Mouse (Mus musculus) adrenal gland, postnatal 14 days (tissue): ENCODE data around the gene Mrpl48. TPM values are rescaled to one million over a fixed set of nuclear protein-coding genes. Genes with fewer than 3 reads are reported as not detected.

Experiments used
- DNase-seq: peaks from one replicate; pipeline ENCODE4 v3.0.0; 2021; ENCODE audit warnings: mixed read lengths
- total RNA-seq: library from RNA; stranded (reverse); gene quantifications from 2 replicates; pipeline ENCODE4 v1.2.3, GENCODE M21; 2021

The Mrpl48 gene
- total RNA-seq, 1 experiment from 2014 or later = 59.8 TPM

- DNase-seq = no peak
These were observed 73.9 kb downstream of the Mrpl48 start for GRCm38 (mm10) chr7:100534216-100534615.

DNA sequence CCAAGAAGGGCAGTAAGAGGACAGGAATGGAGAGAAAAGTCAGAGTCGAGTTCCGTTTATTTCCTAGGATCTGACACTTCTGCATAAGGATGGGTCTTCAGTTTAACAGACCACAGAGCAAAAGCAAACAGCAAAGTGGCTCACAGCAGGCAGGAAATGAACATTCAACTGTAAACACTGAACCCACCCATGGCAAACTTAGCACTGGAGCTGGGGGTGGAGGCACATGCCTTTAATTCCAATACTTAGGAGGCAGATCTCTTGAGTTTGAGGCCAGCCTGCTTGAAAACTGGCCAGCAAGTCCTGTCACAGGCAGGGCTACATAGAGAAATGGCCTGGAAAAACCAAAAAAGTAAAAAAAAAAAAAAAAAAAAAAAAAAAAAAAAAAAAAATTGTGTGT lies 74.6 kb downstream of the Mrpl48 start:
- no peak for DNase-seq

GRCm38 (mm10) chr7:100530766-100531165 lies 77.3 kb downstream of the Mrpl48 start:
- no peak for DNase-seq

GRCm38 (mm10) chr7:100524669-100525068 lies 83.4 kb downstream of the Mrpl48 start:
- DNase-seq = no peak

- DNase-seq = no peak
These were observed 85.9 kb downstream of the Mrpl48 start for GRCm38 (mm10) chr7:100522222-100522621.

- DNase-seq = peak; percentile 93
These were observed 87.3 kb downstream of the Mrpl48 start for GRCm38 (mm10) chr7:100520663-100521285.

GRCm38 (mm10) chr7:100520204-100520603 lies 87.9 kb downstream of the Mrpl48 start:
- DNase-seq = no peak

- no peak for DNase-seq
These were observed 93.5 kb downstream of the Mrpl48 start, which contains the start of gene Dnajb13 for GRCm38 (mm10) chr7:100514573-100514972. TSS of gene Dnajb13 (minus strand) at chr7:100514960.

DNA sequence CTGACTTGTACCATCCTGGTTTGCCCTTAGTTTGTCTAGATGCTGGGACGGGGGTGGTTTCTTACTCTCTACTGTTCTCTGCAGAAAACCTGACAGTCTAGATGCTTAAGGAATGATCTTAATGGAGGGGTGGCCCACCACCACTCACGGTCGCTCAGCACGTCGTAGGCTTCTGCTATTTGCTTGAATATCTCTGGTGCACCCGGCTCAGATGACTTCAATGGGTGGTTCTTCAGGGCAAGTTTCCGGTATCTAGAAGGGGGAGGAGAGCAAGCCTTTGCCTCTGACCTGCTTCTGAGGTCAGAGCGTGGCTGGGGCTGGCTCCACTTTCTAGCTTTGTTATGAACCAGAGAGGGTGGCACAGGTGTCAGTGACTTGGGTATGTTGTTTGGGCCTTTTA lies 96.5 kb downstream of the Mrpl48 start:
- no peak for DNase-seq

DNA sequence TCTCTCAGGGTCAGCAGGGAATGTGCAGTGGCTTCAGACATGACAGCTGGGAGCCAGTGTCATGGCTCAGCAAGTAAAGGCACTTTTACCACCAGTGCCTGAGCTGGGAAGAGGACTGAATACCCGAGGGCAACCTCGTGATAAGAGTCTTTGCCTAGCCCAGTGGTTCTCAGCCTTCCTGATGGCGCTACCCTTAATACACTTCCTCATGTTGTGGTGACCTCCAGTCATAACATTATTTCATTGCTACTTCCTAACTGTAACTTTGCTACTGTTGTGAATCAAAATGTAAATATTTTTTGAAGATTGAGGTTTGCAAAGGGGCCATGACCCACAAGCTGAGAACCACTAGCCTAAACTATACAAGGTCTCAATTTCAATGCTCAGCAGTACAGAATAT lies 99.4 kb downstream of the Mrpl48 start:
- DNase-seq = no peak

- DNase-seq = no peak
These were observed 101.6 kb downstream of the Mrpl48 start for GRCm38 (mm10) chr7:100506494-100506893.

- DNase-seq = no peak
These were observed 103.2 kb downstream of the Mrpl48 start for GRCm38 (mm10) chr7:100504740-100505487.

DNA sequence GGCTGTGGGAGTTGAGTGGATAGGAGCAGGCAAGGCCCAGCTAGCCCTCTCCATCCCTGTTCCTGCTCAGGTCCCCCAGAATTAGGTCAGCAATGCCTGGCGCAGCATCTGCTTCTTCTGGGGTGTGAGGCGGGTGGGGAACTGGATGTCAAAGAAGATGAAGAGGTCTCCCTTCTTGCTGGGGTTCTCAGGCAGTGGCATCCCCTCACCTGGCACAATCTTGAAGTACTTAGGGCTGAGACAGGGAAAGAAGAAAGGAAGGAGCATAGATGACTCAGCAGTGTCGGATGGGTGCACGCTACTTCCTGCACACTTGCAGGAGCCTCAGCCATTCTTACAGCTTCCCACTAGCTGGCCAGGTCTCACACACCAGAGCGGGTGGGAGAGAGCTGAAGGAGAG lies 105.0 kb downstream of the Mrpl48 start:
- no peak for DNase-seq

DNA sequence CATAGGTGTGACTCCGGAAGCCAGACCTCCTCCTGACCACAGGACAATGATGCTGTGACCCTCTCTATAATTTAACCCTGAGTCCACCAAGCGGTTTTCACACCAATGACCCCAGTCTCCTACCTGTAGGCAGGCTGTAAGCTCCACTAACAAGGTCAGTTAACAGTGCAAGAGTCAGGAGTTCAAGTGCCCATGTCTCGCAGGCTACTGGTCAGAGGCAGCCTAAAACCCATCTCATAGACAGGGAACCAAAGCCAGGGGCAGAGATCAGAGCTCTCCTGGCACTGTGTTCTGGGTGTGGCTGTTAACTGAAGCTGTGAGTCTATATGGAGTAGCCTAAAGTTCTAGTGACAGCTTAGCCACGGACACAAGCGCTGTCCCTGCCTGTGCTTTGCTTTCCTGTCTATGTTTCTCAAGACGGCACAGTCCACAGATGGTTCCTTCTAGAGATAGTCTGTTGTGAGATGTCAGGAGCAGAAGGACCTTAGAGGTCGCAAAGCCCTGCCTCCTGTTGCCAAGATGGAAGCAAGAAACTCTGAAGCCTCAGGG lies 105.7 kb downstream of the Mrpl48 start:
- no peak for DNase-seq

GRCm38 (mm10) chr7:100501844-100502373 lies 106.2 kb downstream of the Mrpl48 start:
- DNase-seq = no peak

GRCm38 (mm10) chr7:100501027-100501843 lies 106.9 kb downstream of the Mrpl48 start:
- no peak for DNase-seq

DNA sequence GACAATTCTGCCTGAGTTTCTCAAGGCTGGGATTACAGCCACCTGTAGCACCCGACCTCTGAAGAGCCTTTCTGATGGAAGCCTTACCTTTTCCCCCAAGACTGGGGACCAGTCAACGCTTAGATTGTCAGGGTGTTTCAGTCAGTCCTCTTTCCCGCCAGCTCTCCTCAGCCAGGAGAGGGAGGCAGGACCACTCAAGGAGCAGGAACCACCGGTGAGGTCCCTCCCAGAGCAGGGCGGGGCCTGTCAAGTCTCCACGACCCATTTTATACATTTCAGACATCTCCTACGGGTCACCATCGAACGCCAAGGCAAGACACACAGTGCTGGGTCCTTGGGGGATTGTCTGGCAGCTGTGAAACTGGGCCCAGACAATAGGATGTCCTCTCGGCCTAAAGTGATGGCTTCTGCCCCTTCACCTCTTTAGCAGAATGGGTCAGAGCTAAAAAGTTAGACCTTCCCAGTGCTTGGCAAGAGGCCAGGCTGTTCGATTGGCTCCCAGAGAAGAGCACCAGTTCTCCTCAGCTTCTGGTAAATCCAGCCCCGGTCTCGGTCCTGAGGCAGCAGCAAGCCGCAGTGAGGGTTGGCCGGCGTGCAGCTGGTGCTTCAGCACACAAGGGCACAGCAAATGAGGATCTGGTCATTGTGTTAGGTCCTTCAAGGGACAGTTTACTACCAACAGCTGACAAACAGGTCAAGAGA lies 107.7 kb downstream of the Mrpl48 start:
- DNase-seq = no peak

GRCm38 (mm10) chr7:100499465-100499864 lies 108.6 kb downstream of the Mrpl48 start:
- DNase-seq = no peak

GRCm38 (mm10) chr7:100497982-100498381 lies 110.1 kb downstream of the Mrpl48 start:
- no peak for DNase-seq

- DNase-seq = no peak
These were observed 110.7 kb downstream of the Mrpl48 start for GRCm38 (mm10) chr7:100497402-100497801.

GRCm38 (mm10) chr7:100496791-100497190 lies 111.3 kb downstream of the Mrpl48 start:
- no peak for DNase-seq

GRCm38 (mm10) chr7:100496371-100496770 lies 111.7 kb downstream of the Mrpl48 start:
- no peak for DNase-seq
